Mouse (Mus musculus): ENCODE data around the gene Wfdc1. TPM values are rescaled to one million over a fixed set of nuclear protein-coding genes. Genes with fewer than 3 reads are reported as not detected.

Wfdc1 gene
- polyA plus RNA-seq, 1 experiment from 2014 or later, result 3.1 TPM

DNA sequence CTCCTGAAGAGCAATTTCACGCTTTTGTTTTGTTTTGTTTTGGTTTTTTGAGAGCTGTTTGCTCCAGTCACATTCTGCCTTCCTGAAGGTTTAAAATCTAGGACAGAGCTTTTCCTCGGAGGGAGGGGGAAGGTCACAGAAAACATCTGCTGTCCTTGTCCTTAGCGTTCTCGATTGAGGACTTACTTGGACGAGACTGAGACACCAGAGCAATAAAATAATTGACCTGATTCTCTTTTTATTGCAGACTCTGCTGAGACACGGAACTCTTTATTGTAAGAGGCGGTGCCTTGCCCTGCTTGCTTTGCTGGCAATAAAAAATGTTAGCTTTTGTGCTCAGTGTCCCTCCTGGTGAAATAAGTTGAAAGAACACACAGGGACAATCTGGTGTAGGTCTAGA, 26.4 kb upstream of the Wfdc1 start:
- H3K27ac ChIP-seq (ENCODE audit: poor library complexity, severe bottlenecking), result no peak overlapping the region
- no peak for ATAC-seq (ENCODE audit: insufficient number of reproducible peaks, low FRiP score)

DNA sequence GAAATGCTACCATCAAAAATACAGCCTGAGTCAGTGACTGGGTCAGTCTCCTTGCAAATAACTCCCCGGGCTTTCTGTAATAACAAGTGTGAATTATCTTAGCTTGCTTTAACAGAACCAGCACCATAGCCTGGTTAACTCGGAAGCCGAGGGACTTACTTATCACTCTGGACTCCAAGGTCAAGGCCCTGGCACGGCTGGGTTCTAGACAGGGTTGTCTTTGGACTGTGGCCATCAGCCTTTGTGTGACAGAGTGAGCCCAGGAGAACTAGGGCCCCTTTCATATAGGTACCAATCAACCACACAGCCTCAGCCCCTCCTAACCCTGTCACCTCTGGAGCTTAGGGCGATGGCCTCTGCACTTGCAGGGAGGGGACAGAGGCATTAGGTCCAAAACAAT, 25.1 kb upstream of the Wfdc1 start:
- H3K27ac ChIP-seq (ENCODE audit: poor library complexity, severe bottlenecking), result no peak overlapping the region
- peaks cover 5% of the 10 kb centered on the region for H3K4me1 ChIP-seq (replicated peaks)
- WGBS, result 60% methylated on average over 5 of the region's 5 CpGs
- H3K27me3 ChIP-seq (replicated peaks), result peaks cover 5% of the 10 kb centered on the region
- no peak overlapping the region for H3K4me2 ChIP-seq
- no peak overlapping the region for H3K4me3 ChIP-seq
- H3K36me3 ChIP-seq, result no peaks in the 10 kb centered on the region
- ATAC-seq (ENCODE audit: insufficient number of reproducible peaks, low FRiP score), result no peak
- no peak overlapping the region for H3K9ac ChIP-seq
- H3K9me3 ChIP-seq (replicated peaks), result no peaks in the 10 kb centered on the region

More for the DNA sequence above, 26.4 kb upstream of the Wfdc1 start:
- no peaks in the 10 kb centered on the region for H3K9me3 ChIP-seq (replicated peaks)
- no peaks in the 10 kb centered on the region for H3K36me3 ChIP-seq
- 73% methylated on average over 7 of the region's 7 CpGs for WGBS
- no peak overlapping the region for H3K9ac ChIP-seq
- H3K4me1 ChIP-seq (replicated peaks), result peaks cover 17% of the 10 kb centered on the region
- H3K4me2 ChIP-seq, result no peak overlapping the region
- H3K27me3 ChIP-seq (replicated peaks), result peaks cover 15% of the 10 kb centered on the region
- H3K4me3 ChIP-seq, result no peak overlapping the region

DNA sequence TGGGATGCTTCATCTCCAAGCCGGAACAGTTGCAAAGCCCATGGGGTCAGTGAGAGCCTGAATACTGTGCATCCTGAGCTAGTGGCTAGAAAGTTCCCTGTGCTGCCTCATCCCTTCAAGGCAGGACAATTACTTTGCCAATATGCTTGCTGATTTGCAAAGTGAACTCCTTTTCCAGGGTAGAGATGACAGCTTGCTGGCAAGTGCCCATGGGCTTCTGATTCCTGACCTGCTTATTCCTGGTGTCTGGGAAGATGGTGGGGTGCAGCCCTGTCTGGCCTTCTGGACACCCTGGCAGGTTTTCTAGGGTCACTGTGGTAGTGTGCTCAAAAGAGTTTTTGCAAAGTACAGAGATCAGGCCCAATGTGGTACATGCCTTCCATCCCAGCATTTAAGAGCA, 23.2 kb upstream of the Wfdc1 start:
- H3K27me3 ChIP-seq (replicated peaks), result no peaks in the 10 kb centered on the region
- no peak for ATAC-seq (ENCODE audit: insufficient number of reproducible peaks, low FRiP score)
- 85% methylated on average over 1 of the region's 1 CpGs for WGBS
- H3K4me3 ChIP-seq, result no peak overlapping the region
- no peaks in the 10 kb centered on the region for H3K36me3 ChIP-seq
- no peak overlapping the region for H3K9ac ChIP-seq
- no peak overlapping the region for H3K4me2 ChIP-seq
- no peaks in the 10 kb centered on the region for H3K4me1 ChIP-seq (replicated peaks)
- peaks cover 6% of the 10 kb centered on the region for H3K9me3 ChIP-seq (replicated peaks)
- H3K27ac ChIP-seq (ENCODE audit: poor library complexity, severe bottlenecking), result no peak overlapping the region

DNA sequence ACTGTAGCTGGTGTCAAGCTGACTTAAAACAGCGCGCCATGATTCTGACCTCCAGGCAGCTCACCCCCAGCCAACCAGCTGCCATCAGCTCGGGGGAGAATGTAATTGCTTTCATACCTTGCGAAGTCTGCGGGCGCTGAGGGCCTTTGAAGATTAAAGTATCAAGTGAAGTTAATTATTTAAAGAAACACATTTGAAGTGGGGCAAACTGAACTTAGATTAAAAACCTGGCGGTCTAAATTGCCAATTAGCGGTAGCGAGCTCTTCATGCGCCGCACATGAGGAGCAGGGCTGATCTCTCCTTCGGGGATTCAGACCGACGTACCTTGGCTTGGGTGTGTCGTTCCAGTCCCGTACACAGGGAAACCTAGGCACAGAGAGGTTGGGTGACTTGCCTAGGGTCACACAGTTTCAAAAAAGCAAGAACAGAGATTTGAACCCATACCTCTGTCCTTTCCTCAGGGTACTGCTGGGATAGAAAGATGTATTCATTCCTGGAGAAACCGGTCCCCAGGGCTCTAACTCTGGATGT, 21.7 kb upstream of the Wfdc1 start:
- Histone ChIP-seq H3K4me1 (replicated peaks) (no peaks in the 10 kb centered on the region), H3K27ac (ENCODE audit: poor library complexity, severe bottlenecking) (no peak overlapping the region), H3K9me3 (replicated peaks) (peaks cover 6% of the 10 kb centered on the region), H3K27me3 (replicated peaks) (no peaks in the 10 kb centered on the region), H3K36me3 (no peaks in the 10 kb centered on the region), H3K4me3 (no peak overlapping the region), H3K4me2 (no peak overlapping the region), H3K9ac (no peak overlapping the region)
- no peak for ATAC-seq (ENCODE audit: insufficient number of reproducible peaks, low FRiP score)
- 82% methylated on average over 17 of the region's 17 CpGs for WGBS

DNA sequence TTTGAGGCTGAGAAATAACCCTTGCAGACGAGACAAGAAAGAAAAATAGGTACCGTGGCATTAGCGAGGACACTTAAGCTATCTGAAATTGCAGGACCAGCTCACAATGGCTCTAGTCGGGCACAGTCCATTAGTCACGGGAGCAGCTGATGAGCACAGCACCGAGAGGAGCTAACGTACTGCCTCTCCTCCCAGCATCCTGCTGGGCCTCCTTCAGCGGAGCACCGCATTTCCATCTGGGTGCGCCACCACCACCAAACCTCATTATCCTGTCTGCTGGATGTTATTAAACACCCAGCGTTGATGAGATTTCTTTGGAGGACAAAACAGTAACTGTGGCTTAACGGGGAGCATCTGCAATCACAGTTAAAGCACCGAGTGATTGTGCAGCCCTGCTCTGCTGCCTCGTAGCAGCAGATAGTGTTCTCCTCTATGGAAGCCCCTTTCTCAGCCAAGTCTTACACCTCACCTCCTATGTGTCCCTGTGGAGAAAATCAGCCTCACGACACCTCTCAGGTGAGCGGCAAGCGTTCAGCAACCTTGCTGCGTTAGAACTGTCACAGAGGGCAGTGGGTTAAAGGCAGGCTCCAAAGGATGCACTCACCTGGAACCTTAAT, 21.1 kb upstream of the Wfdc1 start:
- Histone ChIP-seq H3K27me3 (replicated peaks) (no peaks in the 10 kb centered on the region), H3K36me3 (no peaks in the 10 kb centered on the region), H3K9ac (no peak overlapping the region), H3K4me1 (replicated peaks) (no peaks in the 10 kb centered on the region), H3K27ac (ENCODE audit: poor library complexity, severe bottlenecking) (no peak overlapping the region), H3K4me2 (no peak overlapping the region), H3K9me3 (replicated peaks) (peaks cover 6% of the 10 kb centered on the region), H3K4me3 (no peak overlapping the region)
- no peak for ATAC-seq (ENCODE audit: insufficient number of reproducible peaks, low FRiP score)
- WGBS, result 69% methylated on average over 18 of the region's 18 CpGs

DNA sequence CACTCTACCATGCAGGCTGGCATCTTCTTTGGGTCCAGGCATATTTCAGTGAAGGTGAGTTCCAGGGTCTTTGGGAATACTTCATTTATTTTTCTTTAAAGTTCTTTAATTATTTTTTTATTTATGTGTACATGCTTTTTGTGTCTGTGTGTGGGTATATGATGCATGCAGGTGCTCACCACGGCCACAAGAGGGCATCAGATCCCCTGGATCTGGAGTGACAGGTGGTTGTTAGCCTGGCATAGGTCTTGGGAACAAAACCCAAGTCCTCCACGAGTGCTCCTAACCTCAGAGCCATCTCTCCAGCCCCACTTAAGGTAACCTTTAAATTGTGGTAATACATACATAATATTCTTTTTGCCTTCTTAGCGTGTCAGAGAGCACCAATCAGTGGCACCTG, 20.0 kb upstream of the Wfdc1 start:
- H3K27me3 ChIP-seq (replicated peaks), result no peaks in the 10 kb centered on the region
- ATAC-seq (ENCODE audit: insufficient number of reproducible peaks, low FRiP score), result no peak
- peaks cover 6% of the 10 kb centered on the region for H3K9me3 ChIP-seq (replicated peaks)
- H3K36me3 ChIP-seq, result no peaks in the 10 kb centered on the region
- 73% methylated on average over 3 of the region's 3 CpGs for WGBS
- no peak overlapping the region for H3K9ac ChIP-seq
- no peaks in the 10 kb centered on the region for H3K4me1 ChIP-seq (replicated peaks)
- H3K4me2 ChIP-seq, result no peak overlapping the region
- no peak overlapping the region for H3K4me3 ChIP-seq
- H3K27ac ChIP-seq (ENCODE audit: poor library complexity, severe bottlenecking), result no peak overlapping the region

DNA sequence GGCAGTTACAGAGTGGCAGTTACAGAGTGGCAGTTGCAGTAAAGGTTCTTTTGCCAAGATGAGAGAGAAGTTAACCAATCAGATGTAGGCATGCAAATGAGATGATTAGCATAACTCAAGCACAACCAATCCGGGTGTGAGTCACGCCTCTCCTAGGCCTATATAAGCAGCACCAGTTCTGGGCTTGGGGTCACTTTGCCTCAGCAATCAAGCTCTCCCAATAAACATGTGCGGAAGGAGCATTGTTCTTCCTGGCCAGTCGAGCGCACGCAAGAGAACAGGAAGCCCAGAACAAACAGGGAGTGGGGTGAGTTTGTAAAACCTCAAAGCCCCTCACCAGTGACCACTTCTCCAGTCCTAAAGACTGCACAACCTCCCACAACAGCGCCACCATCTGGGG, 19.3 kb upstream of the Wfdc1 start:
- Histone ChIP-seq H3K36me3 (no peaks in the 10 kb centered on the region), H3K4me2 (no peak overlapping the region), H3K4me3 (no peak overlapping the region), H3K4me1 (replicated peaks) (no peaks in the 10 kb centered on the region), H3K9me3 (replicated peaks) (peaks cover 6% of the 10 kb centered on the region), H3K27ac (ENCODE audit: poor library complexity, severe bottlenecking) (no peak overlapping the region), H3K9ac (no peak overlapping the region), H3K27me3 (replicated peaks) (no peaks in the 10 kb centered on the region)
- no peak for ATAC-seq (ENCODE audit: insufficient number of reproducible peaks, low FRiP score)
- 81% methylated on average over 7 of the region's 7 CpGs for WGBS

DNA sequence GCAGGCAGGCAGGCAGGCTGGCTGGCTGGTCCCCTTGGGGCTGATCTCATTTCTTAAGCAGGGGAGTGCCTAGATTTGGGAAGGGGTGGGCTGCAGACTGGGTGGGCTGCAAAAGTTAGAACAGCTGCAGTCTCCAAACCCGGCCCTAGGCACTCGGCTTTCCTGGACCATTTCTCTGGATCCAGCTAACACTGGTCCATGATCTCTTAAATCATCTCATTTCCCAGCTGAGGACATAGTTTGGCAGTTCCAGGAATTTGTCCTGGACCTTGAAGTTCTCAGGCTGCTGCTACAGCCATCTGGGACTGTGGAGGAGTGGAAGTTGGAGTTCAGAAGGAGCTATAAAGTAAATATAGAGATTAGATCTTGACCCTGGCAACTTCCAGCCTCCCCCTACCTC, 14.8 kb upstream of the Wfdc1 start:
- H3K27ac ChIP-seq (ENCODE audit: poor library complexity, severe bottlenecking), result no peak overlapping the region
- ATAC-seq (ENCODE audit: insufficient number of reproducible peaks, low FRiP score), result no peak

DNA sequence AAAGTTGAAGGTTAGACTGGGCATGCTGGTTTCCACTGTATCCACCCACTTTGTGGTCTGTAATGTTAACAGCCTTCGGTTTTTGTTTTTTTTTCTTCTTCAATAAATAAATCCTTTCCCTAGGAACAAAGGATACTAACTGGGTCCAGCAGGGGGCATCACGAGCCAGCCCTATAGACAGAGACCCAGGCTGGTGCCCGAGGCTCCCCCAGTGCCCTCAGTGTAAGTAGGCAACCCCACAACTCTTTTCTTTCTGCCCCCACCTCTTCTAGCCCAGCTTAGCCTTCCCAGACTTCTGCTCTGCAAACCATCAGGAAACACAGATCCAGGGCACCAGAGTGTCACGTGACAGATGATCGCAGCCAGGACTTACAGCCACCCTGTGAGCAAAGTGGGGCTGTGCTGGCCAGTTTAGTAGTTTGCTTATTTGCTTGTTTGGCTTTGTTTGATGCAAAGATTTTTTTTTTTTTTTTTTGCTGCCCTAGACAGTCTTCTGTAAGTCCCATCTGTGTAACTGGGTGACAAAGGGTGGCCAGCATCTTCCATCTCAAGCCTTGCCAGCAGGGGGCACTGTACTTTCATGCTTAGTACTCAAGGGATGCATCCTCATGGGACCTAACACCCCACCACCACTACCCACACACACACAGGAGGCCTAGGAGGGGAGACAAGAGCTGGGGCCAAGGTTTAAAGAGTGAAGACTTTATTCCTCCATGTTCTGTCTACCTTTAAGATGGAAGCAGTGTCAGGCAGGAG, 9.3 kb upstream of the Wfdc1 start:
- no peak for ATAC-seq (ENCODE audit: insufficient number of reproducible peaks, low FRiP score)
- 38% methylated on average over 5 of the region's 5 CpGs for WGBS
- H3K9me3 ChIP-seq (replicated peaks), result no peaks in the 10 kb centered on the region; the same call in 1 of the 2 replicates
- no peak overlapping the region for H3K4me2 ChIP-seq
- no peak overlapping the region for H3K9ac ChIP-seq
- H3K36me3 ChIP-seq, result no peaks in the 10 kb centered on the region
- H3K4me1 ChIP-seq (replicated peaks), result peaks cover 27% of the 10 kb centered on the region
- H3K27ac ChIP-seq (ENCODE audit: poor library complexity, severe bottlenecking), result no peak overlapping the region
- no peak overlapping the region for H3K4me3 ChIP-seq
- H3K27me3 ChIP-seq (replicated peaks), result no peaks in the 10 kb centered on the region

More for the DNA sequence above, 14.8 kb upstream of the Wfdc1 start:
- peaks cover 11% of the 10 kb centered on the region; the same call in 1 of the 2 replicates for H3K4me1 ChIP-seq (replicated peaks)
- WGBS, result 54% methylated on average over 2 of the region's 2 CpGs
- H3K27me3 ChIP-seq (replicated peaks), result no peaks in the 10 kb centered on the region
- no peak overlapping the region for H3K4me3 ChIP-seq
- peaks cover 4% of the 10 kb centered on the region for H3K9me3 ChIP-seq (replicated peaks)
- H3K4me2 ChIP-seq, result no peak overlapping the region
- no peak overlapping the region for H3K9ac ChIP-seq
- no peaks in the 10 kb centered on the region for H3K36me3 ChIP-seq

DNA sequence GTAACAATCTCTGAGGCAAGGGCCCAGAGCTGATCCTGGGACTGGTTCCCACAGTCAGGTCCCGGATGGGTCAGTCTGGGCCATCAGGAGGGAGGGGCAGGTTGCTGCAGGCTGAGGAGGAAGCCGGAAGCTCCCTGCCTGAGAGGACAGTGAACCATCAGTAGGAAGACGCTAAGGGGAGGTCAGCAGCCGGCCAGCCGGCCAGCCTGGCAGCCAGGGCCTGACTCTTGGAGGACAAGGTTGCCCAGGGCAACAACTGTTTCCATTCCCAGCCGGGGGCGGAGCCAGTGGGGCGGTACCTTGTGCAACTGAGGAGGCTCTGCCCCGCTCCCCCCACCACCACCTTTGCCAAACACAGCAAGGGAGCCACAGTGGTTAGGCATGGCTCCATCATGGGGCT, 5.1 kb upstream of the Wfdc1 start:
- 11% methylated on average over 9 of the region's 9 CpGs for WGBS
- H3K27ac ChIP-seq (ENCODE audit: poor library complexity, severe bottlenecking), result no peak overlapping the region
- no peak overlapping the region for H3K4me3 ChIP-seq
- 0 out of 2 replicates have a peak overlapping the region, but pooled peaks have one; percentile 10 for H3K9ac ChIP-seq
- no peaks in the 10 kb centered on the region for H3K27me3 ChIP-seq (replicated peaks)
- H3K4me1 ChIP-seq (replicated peaks), result peaks cover 29% of the 10 kb centered on the region
- no peaks in the 10 kb centered on the region; the same call in 1 of the 2 replicates for H3K9me3 ChIP-seq (replicated peaks)
- peak; percentile 67 for ATAC-seq (ENCODE audit: insufficient number of reproducible peaks, low FRiP score)
- peak overlapping the region; percentile 0; the same call in 1 of the 2 replicates for H3K4me2 ChIP-seq
- H3K36me3 ChIP-seq, result no peaks in the 10 kb centered on the region

DNA sequence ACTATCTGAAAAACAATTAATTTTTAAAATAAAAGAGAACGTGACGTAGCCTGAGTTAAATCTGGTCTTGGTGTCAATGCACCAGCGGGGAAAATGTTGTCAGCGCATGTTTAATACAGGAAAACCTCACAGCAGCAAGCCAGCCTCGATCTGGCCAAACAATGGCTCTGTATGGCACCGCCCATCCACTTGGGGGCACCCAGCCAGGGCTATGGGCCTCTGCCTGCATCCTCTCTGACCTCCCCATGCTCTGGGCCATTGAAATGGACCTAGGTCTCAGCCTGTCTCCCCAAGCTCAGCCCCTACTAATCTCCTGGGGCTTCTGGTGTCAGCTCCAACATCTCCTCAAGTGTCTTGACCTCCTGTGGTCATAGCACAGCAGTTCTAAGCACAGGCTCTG, 4.3 kb upstream of the Wfdc1 start:
- H3K4me2 ChIP-seq, result no peak overlapping the region
- no peaks in the 10 kb centered on the region; the same call in 1 of the 2 replicates for H3K9me3 ChIP-seq (replicated peaks)
- ATAC-seq (ENCODE audit: insufficient number of reproducible peaks, low FRiP score), result no peak
- H3K4me1 ChIP-seq (replicated peaks), result peaks cover 37% of the 10 kb centered on the region
- H3K27ac ChIP-seq (ENCODE audit: poor library complexity, severe bottlenecking), result no peak overlapping the region
- no peaks in the 10 kb centered on the region for H3K27me3 ChIP-seq (replicated peaks)
- H3K36me3 ChIP-seq, result no peaks in the 10 kb centered on the region
- H3K9ac ChIP-seq, result no peak overlapping the region
- H3K4me3 ChIP-seq, result no peak overlapping the region
- WGBS, result 70% methylated on average over 6 of the region's 6 CpGs
